In genomic region chr3:108445366-108445705, GRCm38 (mm10) we compare ENCODE assay signal across 8 mouse cellular contexts. TPM values are rescaled to one million over a fixed set of nuclear protein-coding genes. Genes with fewer than 3 reads are reported as not detected.
DNase-seq lines count a peak whose midpoint lies in the region; ATAC-seq and TF ChIP-seq lines count a peak whose summit lies in the region.

No protein-coding gene starts in this region.

- no peak for DNase-seq in left cerebral cortex, adult 2 months (ENCODE audit: extremely low spot score in 1 of 2, low spot score in 2 of 2)
- DNase-seq in left cerebral cortex, adult 8-10 months (ENCODE audit: low spot score in 2 of 2): no peak
- no peak for DNase-seq in urinary bladder, postnatal 10 days (ENCODE audit: low spot score)
- DNase-seq in spleen, postnatal 14 days (ENCODE audit: low spot score in 2 of 2): no peak

- peak overlapping the region; percentile 89 for H3K4me3 ChIP-seq in left cerebral cortex, adult 2 months
- H3K4me3 ChIP-seq in embryonic facial prominence, embryonic 13.5 days: peak overlapping the region; percentile 88
- H3K4me3 ChIP-seq in intestine, embryonic 15.5 days (replicated peaks): peak overlapping the region; percentile 75
- peak overlapping the region; percentile 82 for H3K4me3 ChIP-seq in neural tube, embryonic 12.5 days

- intact Hi-C loops in left cerebral cortex, adult 2 months (cut with DNase I): loop anchor here (2.0 to 5.0 kb wide), 2 partner anchors 45 to 52 kb away; no protein-coding TSS in a partner anchor

- TF ChIP-seq CTCF in left cerebral cortex, adult 2 months (IDR thresholded peaks at IDR 0.05): no peak

- H3K4me2 ChIP-seq in embryonic facial prominence, embryonic 13.5 days: peak overlapping the region; percentile 72
- H3K4me2 ChIP-seq in intestine, embryonic 15.5 days (replicated peaks): peak overlapping the region; percentile 68
- H3K4me2 ChIP-seq in neural tube, embryonic 12.5 days (replicated peaks): peak overlapping the region; percentile 79

- peaks cover 19% of the 10 kb centered on the region for H3K4me1 ChIP-seq in embryonic facial prominence, embryonic 13.5 days
- peaks cover 6% of the 10 kb centered on the region for H3K4me1 ChIP-seq in intestine, embryonic 15.5 days (replicated peaks)
- H3K4me1 ChIP-seq in neural tube, embryonic 12.5 days: peaks cover 23% of the 10 kb centered on the region

- H3K9me3 ChIP-seq in embryonic facial prominence, embryonic 13.5 days: no peaks in the 10 kb centered on the region
- H3K9me3 ChIP-seq in intestine, embryonic 15.5 days: no peaks in the 10 kb centered on the region
- no peaks in the 10 kb centered on the region for H3K9me3 ChIP-seq in neural tube, embryonic 12.5 days

- peak overlapping the region; percentile 89 for H3K27ac ChIP-seq in left cerebral cortex, adult 2 months
- peak overlapping the region; percentile 83 for H3K27ac ChIP-seq in embryonic facial prominence, embryonic 13.5 days
- H3K27ac ChIP-seq in intestine, embryonic 15.5 days: peak overlapping the region; percentile 77
- H3K27ac ChIP-seq in neural tube, embryonic 12.5 days: no peak overlapping the region

- ATAC-seq in embryonic facial prominence, embryonic 13.5 days (ENCODE audit: insufficient number of reproducible peaks, insufficient read depth, low FRiP score, low TSS enrichment, low read depth): no peak
- ATAC-seq in intestine, embryonic 15.5 days: no peak; the same call in 1 of the 2 replicates
- ATAC-seq in neural tube, embryonic 12.5 days (ENCODE audit: low FRiP score, low read depth): no peak
- ATAC-seq in cerebellum, adult (ENCODE audit: insufficient number of reproducible peaks, low FRiP score, low TSS enrichment): no peak

- no peaks in the 10 kb centered on the region for H3K27me3 ChIP-seq in embryonic facial prominence, embryonic 13.5 days
- no peaks in the 10 kb centered on the region for H3K27me3 ChIP-seq in intestine, embryonic 15.5 days (replicated peaks)
- no peaks in the 10 kb centered on the region for H3K27me3 ChIP-seq in neural tube, embryonic 12.5 days (replicated peaks)

- H3K36me3 ChIP-seq in embryonic facial prominence, embryonic 13.5 days: 0 out of 2 replicates have a peak, but pooled peaks cover 7% of the 10 kb centered on the region
- peaks cover 3% of the 10 kb centered on the region; the same call in 1 of the 2 replicates for H3K36me3 ChIP-seq in intestine, embryonic 15.5 days
- peaks cover 4% of the 10 kb centered on the region; the same call in 1 of the 2 replicates for H3K36me3 ChIP-seq in neural tube, embryonic 12.5 days

- WGBS in embryonic facial prominence, embryonic 13.5 days: 12% methylated on average over 6 of the region's 6 CpGs
- 14% methylated on average over 6 of the region's 6 CpGs for WGBS in intestine, embryonic 15.5 days
- WGBS in neural tube, embryonic 12.5 days: 16% methylated on average over 6 of the region's 6 CpGs

- H3K9ac ChIP-seq in embryonic facial prominence, embryonic 13.5 days: peak overlapping the region; percentile 88
- H3K9ac ChIP-seq in intestine, embryonic 15.5 days: peak overlapping the region; percentile 44
- H3K9ac ChIP-seq in neural tube, embryonic 12.5 days: peak overlapping the region; percentile 78

RNA-seq across cellular contexts. Expression of gene Sars, which starts 0.3 kb away (rescaled TPM):
- 100 to 1,000 TPM; 216 to 222 TPM for total RNA-seq in left cerebral cortex, adult 2 months (2021)
- total RNA-seq in left cerebral cortex, adult 8-10 months (2022): 100 to 1,000 TPM; 234 to 244 (median 236) TPM
- 116 and 128 TPM in 2 replicates for polyA plus RNA-seq in embryonic facial prominence, embryonic 13.5 days (2015; fragmentation: Nextera tagmentation; extraction: Ambion mirVana)
- polyA plus RNA-seq in intestine, embryonic 15.5 days (2015; fragmentation: Nextera tagmentation; extraction: Ambion mirVana): 145 and 150 TPM in 2 replicates
- polyA plus RNA-seq in neural tube, embryonic 12.5 days (2016; fragmentation: Nextera tagmentation; extraction: Ambion mirVana): 212 and 213 TPM in 2 replicates

RNA-seq across cellular contexts. Expression of gene Celsr2, which starts 30.0 kb away (rescaled TPM):
- total RNA-seq in left cerebral cortex, adult 2 months (2021): 100 to 1,000 TPM; 163 to 185 TPM
- 100 to 1,000 TPM; 145 to 152 (median 149) TPM for total RNA-seq in left cerebral cortex, adult 8-10 months (2022)
- polyA plus RNA-seq in embryonic facial prominence, embryonic 13.5 days (2015; fragmentation: Nextera tagmentation; extraction: Ambion mirVana): 9.8 and 11.5 TPM in 2 replicates
- 3.2 and 6.1 TPM in 2 replicates for polyA plus RNA-seq in intestine, embryonic 15.5 days (2015; fragmentation: Nextera tagmentation; extraction: Ambion mirVana)
- polyA plus RNA-seq in neural tube, embryonic 12.5 days (2016; fragmentation: Nextera tagmentation; extraction: Ambion mirVana): 71.4 and 71.5 TPM in 2 replicates
